Mouse (Mus musculus) adrenal gland, postnatal 4 days (tissue): ENCODE data around the gene 4930556J24Rik. TPM values are rescaled to one million over a fixed set of nuclear protein-coding genes. Genes with fewer than 3 reads are reported as not detected.
"Not testable (repeated sequence)": the region's sequence is repeated elsewhere in the genome, so short reads cannot be mapped to it uniquely, and the experiment has no call there.

Source experiments
- DNase-seq, 2 experiments: peaks; one replicate each; pipeline ENCODE4 v3.0.0; 2021 to 2022; ENCODE audit warnings: low spot score in 2 of 2, mixed read lengths in 2 of 2
- long read RNA-seq, 2 experiments: library from polyadenylated mRNA; stranded (forward); transcript quantifications; one replicate each; pipeline ENCODE4 v2.0.0; 2021
- total RNA-seq, 2 experiments: library from RNA; stranded (reverse); gene quantifications; 2 replicates each; pipeline ENCODE4 v1.2.3; 2021

4930556J24Rik gene
- under 1 TPM in 1 of 2 experiments, not detected in 1; 0.25 TPM for total RNA-seq
- long read RNA-seq, experiment 1, partial matches to known transcripts: 0 of 3 reads
- long read RNA-seq, experiment 1, other reads (novel, unspliced or antisense): 3 of 3 reads
- long read RNA-seq, experiment 2, partial matches to known transcripts: 0 of 5 reads
- long read RNA-seq, experiment 2, other reads (novel, unspliced or antisense): 5 of 5 reads

GRCm38 (mm10) chr11:3976678-3977077 lies at the start of gene 4930556J24Rik:
TSS of gene 4930556J24Rik (minus strand) at chr11:3976778.
- DNase-seq: no peak

- no peak for DNase-seq
Measured at GRCm38 (mm10) chr11:4023321-4023720, 46.7 kb upstream of the 4930556J24Rik start.

DNA sequence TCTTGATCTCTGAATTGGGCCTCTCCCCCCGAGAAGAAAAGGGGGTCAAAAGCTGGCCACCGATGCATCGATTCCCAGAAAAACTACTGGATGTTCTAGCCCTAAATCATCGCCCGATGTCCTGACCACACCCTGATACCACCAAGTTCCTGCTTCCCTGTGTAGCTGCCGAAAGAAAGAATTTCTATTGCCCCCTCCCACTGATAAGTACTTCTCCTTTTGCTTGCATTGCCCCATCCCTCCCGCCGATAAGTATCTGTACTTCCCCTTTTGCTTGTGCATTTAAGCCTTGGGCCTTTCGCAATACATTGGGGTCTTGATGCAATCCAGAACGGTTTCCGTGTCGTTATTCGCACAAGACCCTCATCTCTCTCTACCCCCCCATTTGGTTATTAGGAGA lies 45.5 kb upstream of the 4930556J24Rik start:
- DNase-seq: not testable (repeated sequence)

DNA sequence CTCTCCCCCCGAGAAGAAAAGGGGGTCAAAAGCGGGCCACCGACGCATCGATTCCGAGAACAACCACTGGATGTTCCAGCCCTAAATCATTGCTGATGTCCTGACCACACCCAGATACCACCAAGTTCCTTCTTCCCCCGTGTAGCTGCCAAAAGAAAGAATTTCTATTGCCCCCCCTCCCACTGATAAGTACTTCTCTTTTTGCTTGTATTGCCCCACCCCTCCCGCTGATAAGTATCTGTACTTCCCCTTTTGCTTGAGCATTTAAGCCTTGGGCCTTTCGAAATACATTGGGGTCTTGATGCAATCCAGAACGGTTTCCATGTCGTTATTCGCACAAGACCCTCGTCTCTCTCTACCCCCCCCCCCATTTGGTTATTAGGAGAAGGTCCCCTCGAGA lies 39.2 kb upstream of the 4930556J24Rik start:
- not testable (repeated sequence) for DNase-seq

GRCm38 (mm10) chr11:4012616-4013015 lies 36.0 kb upstream of the 4930556J24Rik start:
- DNase-seq: no peak

GRCm38 (mm10) chr11:4006462-4006861 lies 29.9 kb upstream of the 4930556J24Rik start:
- no peak for DNase-seq

DNA sequence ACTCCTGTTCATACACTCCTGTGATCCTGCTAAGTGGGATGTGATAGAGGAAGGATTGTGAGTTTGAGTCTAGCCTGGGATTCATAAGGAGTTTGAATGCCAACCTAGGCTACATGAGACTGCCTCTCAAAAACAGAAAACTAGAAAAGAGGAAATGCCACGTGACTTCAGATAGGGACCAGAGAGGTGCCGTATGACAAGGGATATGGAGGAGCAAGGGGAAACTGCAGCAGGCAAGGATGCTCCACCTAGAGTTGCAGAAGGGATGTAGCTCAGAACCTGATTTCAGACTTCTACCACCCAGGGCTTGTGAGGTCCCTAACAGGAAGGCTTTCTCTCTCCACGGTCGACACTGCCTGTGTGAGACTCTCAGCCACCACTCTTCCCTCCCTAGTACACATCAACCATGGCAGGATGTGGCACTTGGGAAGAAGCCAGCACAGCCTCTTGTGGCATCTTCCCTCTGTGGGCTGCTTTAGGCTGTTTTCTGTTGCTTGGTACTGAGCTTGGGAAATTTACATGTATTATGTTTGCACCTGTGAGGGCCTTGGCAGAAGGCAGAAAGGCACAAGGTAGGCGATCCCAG lies 28.7 kb upstream of the 4930556J24Rik start:
- DNase-seq: no peak

DNA sequence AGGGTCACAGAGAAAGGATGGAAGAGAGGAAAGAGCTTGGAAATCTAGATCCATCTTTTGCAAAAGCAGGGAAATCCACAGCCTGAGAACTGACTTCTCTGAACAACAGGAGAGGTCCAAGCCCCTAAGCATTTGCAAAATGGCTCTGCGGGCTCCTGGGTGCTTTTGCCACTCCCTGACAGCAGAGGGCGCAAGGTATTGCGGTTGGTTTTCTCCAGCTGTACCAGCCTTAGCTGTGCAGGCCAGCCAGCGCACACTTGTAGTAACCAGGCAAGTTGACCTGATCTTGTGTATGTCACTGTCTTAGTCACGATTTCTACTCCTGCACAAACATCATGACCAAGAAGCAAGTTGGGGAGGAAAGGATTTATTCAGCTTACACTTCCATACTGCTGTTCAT lies 25.0 kb upstream of the 4930556J24Rik start:
- DNase-seq: peak; percentile 37 to 43

GRCm38 (mm10) chr11:3999547-3999946 lies 23.0 kb upstream of the 4930556J24Rik start:
- no peak for DNase-seq

DNA sequence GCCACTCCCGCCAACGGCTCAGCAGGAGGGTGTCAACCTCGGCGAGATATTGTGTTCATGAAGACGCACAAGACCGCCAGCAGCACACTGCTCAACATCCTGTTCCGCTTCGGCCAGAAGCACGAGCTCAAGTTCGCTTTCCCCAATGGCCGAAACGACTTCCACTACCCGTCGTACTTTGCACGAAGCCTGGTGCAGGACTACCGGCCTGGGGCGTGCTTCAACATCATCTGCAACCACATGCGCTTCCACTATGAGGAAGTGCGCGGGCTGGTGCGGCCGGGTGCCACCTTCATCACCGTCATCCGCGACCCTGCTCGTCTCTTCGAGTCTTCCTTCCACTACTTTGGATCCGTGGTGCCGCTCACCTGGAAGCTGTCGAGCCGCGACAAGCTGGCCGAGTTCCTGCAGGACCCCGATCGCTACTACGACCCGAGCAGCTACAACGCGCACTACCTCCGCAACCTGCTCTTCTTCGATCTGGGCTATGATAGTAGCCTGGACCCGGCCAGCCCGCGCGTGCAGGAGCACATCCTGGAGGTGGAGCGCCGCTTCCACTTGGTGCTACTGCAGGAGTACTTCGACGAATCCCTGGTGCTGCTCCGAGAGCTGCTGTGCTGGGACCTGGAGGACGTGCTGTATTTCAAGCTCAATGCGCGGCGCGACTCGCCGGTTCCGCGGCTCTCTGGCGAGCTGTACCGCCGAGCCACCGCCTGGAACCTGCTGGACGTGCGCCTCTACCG lies 21.6 kb upstream of the 4930556J24Rik start:
- no peak for DNase-seq

DNA sequence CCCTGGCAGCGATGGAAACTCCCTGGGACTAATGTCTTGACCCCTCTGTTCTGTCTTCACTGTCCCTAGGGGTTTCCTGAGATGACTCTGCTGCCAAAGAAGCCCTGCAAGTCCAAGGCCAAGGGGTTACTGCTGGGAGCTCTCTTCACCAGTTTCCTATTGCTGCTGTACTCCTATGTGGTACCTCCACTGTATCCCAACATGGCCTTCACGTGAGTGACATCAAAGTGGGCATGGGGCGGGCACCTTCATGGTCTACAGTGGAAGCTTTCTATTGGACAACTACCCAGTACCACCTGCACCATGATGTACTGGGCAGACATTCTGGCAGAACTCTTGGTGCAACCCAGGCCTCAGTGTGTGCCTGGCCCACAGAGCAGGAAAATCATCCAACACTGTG lies 20.3 kb upstream of the 4930556J24Rik start:
- no peak for DNase-seq

- DNase-seq: no peak
Measured at GRCm38 (mm10) chr11:3995511-3995910, 18.9 kb upstream of the 4930556J24Rik start.

DNA sequence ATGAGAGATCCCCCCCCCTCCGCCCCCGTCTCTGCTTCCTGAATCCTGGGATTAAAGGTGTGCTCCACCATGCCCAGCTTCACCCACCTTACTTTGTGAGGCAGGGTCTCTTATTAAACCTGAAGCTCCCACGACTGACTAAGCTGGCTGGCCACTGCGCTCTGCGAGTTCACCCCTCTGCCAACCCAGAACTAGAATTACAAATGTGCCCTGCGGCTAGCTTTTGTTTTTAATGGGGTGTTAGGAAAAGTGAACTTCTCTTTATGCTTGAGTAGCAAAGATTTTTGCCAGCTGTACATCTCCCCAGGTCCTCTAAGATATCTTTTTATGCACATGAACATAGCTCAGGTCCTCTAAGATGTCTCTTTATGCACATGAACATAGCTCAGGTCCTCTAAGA lies 17.3 kb upstream of the 4930556J24Rik start:
- DNase-seq: no peak

DNA sequence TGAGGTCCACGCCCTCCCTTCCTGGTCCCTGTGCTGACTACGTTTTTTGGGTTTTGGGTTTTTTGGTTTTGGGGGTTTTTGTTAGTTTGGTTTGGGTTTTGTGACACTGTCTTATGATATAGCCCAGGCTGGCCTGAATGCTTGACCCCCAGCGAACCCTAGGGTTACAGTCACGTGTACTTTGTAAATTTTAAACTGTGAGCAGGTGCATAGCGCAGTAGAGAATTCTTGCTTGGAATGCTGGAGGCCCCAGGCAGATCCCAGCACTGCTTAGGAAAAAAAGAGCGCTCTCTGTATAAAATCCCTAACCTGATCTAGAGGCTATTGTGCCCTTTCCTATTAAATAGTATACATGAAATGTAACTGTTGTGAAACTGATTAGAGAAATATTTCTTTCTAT lies 16.6 kb upstream of the 4930556J24Rik start:
- no peak for DNase-seq

GRCm38 (mm10) chr11:3989748-3990147 lies 13.2 kb upstream of the 4930556J24Rik start:
- no peak for DNase-seq

DNA sequence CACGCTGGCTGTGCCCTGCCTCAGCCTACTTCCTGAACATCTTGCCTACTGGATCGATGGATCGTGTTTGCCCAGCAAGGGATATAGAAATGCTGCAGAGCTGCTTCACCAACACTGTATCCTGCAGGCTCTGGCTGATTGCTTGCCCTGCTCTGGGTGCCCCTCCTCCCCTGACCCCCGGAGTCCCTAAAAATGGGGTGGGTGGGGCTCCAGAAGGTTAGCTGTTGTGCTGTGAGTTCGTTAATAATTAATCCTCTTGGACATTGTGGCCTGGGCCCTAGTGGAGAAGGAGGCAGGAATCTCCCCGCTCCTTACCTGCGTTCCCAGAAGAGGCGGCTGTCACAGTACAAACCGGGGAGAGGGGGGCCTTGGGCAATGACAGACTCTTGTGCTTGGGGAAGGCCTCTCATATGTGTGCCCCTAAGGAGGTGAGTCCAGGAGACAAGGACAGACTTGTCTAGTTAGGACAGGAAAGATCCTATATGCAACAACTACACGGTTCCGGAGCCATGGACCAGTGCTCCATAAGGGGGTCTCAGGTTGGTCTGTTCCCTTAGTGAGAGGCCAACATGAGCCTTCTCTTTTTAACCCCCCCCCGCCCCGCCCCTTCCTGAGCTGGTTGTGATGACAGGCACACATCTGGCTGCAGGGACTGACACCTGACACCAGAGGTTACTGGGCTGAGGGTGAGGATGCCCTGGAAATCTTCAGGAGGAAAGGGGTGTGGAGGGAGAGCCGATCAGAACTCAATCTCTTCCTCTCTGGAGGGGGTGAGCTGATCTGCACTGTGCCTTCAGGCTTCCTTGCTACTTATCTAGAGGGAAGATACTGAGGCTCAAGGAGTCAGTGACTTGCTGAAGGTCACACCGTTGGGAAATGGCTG lies 7.5 kb upstream of the 4930556J24Rik start:
- DNase-seq: no peak

GRCm38 (mm10) chr11:3983291-3983862 lies 6.8 kb upstream of the 4930556J24Rik start, which contains the start of gene Gal3st1:
TSS of gene Gal3st1 (plus strand) at chr11:3983636.
- no peak for DNase-seq

- DNase-seq: no peak
Measured at GRCm38 (mm10) chr11:3982275-3983209, 6.0 kb upstream of the 4930556J24Rik start.

GRCm38 (mm10) chr11:3981536-3981935 lies 5.0 kb upstream of the 4930556J24Rik start:
- DNase-seq: no peak

DNA sequence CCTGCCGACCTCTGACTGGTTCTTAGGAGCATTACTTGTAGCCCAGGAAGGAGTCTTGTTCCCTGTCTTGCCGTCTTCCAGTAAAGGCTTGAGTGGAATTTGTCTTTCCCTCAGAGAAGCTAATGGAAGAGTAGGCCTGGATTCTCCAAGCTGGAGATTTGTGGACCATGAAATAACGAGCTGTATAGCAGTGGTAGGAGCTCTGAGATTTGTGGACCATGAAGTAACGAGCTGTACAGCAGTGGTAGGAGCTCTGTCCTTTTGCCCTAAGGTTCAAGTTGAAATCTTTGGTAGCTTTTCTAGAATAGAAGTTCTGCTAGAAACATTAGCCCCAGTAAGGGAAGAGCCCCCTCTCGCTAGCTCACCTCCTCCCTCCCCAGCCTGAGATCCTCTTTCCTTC lies 1.8 kb upstream of the 4930556J24Rik start:
- DNase-seq: no peak
